Mouse (Mus musculus) CH12.LX (cell line): ENCODE measurements around the gene Tnik. TPM values are rescaled to one million over a fixed set of nuclear protein-coding genes. Genes with fewer than 3 reads are reported as not detected.

Experiments
- DNase-seq: peaks from one replicate; pipeline ENCODE4 v3.0.0-alpha.2; 2013; ENCODE audit errors: extremely low read depth
- H3K27ac ChIP-seq: 2 replicates; pipeline ENCODE4 v1.5.1; 2012; ENCODE audit warnings: low read depth, mild to moderate bottlenecking, control low read depth, moderate library complexity; ENCODE audit not compliant: insufficient read depth
- H3K27me3 ChIP-seq: replicated peaks from 2 replicates; pipeline ENCODE3; 2012; ENCODE audit warnings: inconsistent platforms
- H3K36me3 ChIP-seq, 2 experiments: replicated peaks in 1 of 2; 2 replicates each; pipeline versions ENCODE3 to v1.6.1; 2012; ENCODE audit warnings: inconsistent platforms in 1 of 2, low read length in 1 of 2, mild to moderate bottlenecking in 1 of 2, mixed read lengths in 1 of 2, moderate library complexity in 1 of 2; ENCODE audit not compliant: control insufficient read depth in 1 of 2, insufficient read depth in 1 of 2
- H3K4me1 ChIP-seq, 2 experiments: 2 replicates each; pipeline ENCODE4 v1.6.1; 2012; ENCODE audit warnings: inconsistent platforms in 1 of 2, moderate library complexity in 1 of 2; ENCODE audit not compliant: insufficient read depth in 2 of 2, control insufficient read depth in 1 of 2
- H3K4me2 ChIP-seq: 2 replicates; pipeline ENCODE4 v1.6.1; 2012; ENCODE audit warnings: low read depth, mild to moderate bottlenecking, control low read depth; ENCODE audit not compliant: poor library complexity, insufficient read depth, severe bottlenecking
- H3K4me3 ChIP-seq, 3 experiments: fragments of 150-350 bp in 1 of 3; sonication (generic) in 1 of 3; replicated peaks in 1 of 3; 2 replicates each; pipeline versions ENCODE3 to v1.5.1; 2011 to 2012; ENCODE audit warnings: low read depth in 2 of 3, low read length in 2 of 3, mild to moderate bottlenecking in 2 of 3, moderate library complexity in 2 of 3, control low read depth in 1 of 3, improper control_type of control experiment in 1 of 3, inconsistent platforms in 1 of 3, mixed read lengths in 1 of 3; ENCODE audit not compliant: poor library complexity in 1 of 3
- H3K79me2 ChIP-seq: replicated peaks from 2 replicates; pipeline ENCODE4 v1.6.1; 2012; ENCODE audit warnings: mild to moderate bottlenecking, moderate library complexity; ENCODE audit not compliant: control insufficient read depth, poor library complexity, insufficient read depth, severe bottlenecking; ENCODE audit errors: extremely low read depth
- H3K9ac ChIP-seq: 2 replicates; pipeline ENCODE4 v1.6.1; 2012; ENCODE audit warnings: low read depth, mild to moderate bottlenecking, control low read depth, moderate library complexity; ENCODE audit not compliant: insufficient read depth
- H3K9me3 ChIP-seq: replicated peaks from 2 replicates; pipeline ENCODE3; 2012; ENCODE audit warnings: low read length, inconsistent platforms, mixed read lengths
- BHLHE40 ChIP-seq: IDR thresholded peaks from 2 replicates; pipeline ENCODE4 v1.6.1; 2011; ENCODE audit warnings: mild to moderate bottlenecking, low read depth, low read length, improper control_type of control experiment
- CHD1 ChIP-seq: IDR thresholded peaks from 2 replicates; pipeline ENCODE4 v1.6.1; 2012; ENCODE audit warnings: low read depth, low read length, improper control_type of control experiment, inconsistent platforms
- CHD2 ChIP-seq: IDR thresholded peaks from 2 replicates; pipeline ENCODE4 v1.6.1; 2011; ENCODE audit warnings: low read length, improper control_type of control experiment
- CTCF ChIP-seq, 2 experiments: IDR thresholded peaks in 1 of 2; conservative IDR thresholded peaks in 1 of 2; 2 replicates each; pipeline ENCODE4 v1.5.1; 2011 to 2012; ENCODE audit warnings: low read depth in 2 of 2, low read length in 2 of 2, improper control_type of control experiment in 1 of 2, inconsistent platforms in 1 of 2, mild to moderate bottlenecking in 1 of 2, moderate library complexity in 1 of 2
- ELF1 ChIP-seq: IDR thresholded peaks from 2 replicates; pipeline ENCODE4 v1.6.1; 2014; ENCODE audit warnings: low read depth, mild to moderate bottlenecking, inconsistent platforms, low read length, improper control_type of control experiment
- EP300 ChIP-seq: IDR thresholded peaks from 2 replicates; pipeline ENCODE4 v1.6.1; 2011; ENCODE audit warnings: low read length, improper control_type of control experiment
- IRF4 ChIP-seq: IDR thresholded peaks from 2 replicates; pipeline ENCODE4 v1.6.1; 2014; ENCODE audit warnings: low read depth, mild to moderate bottlenecking, inconsistent platforms, low read length, improper control_type of control experiment
- JUN ChIP-seq: IDR thresholded peaks from 2 replicates; pipeline ENCODE4 v1.6.1; 2011; ENCODE audit warnings: low read depth, mild to moderate bottlenecking, low read length, improper control_type of control experiment, moderate library complexity; ENCODE audit not compliant: insufficient read depth
- JUND ChIP-seq: conservative IDR thresholded peaks from 2 replicates; pipeline ENCODE4 v1.6.1; 2011; ENCODE audit warnings: low read depth, low read length, improper control_type of control experiment
- MAFK ChIP-seq: IDR thresholded peaks from 2 replicates; pipeline ENCODE4 v1.6.1; 2011; ENCODE audit warnings: low read length, improper control_type of control experiment; ENCODE audit not compliant: insufficient replicate concordance
- MAZ ChIP-seq: IDR thresholded peaks from 2 replicates; pipeline ENCODE4 v1.6.1; 2012; ENCODE audit warnings: low read depth, mild to moderate bottlenecking, inconsistent platforms, low read length, improper control_type of control experiment, moderate library complexity
- MEF2A ChIP-seq: IDR thresholded peaks from 2 replicates; pipeline ENCODE4 v1.6.1; 2014; ENCODE audit warnings: low read depth, mild to moderate bottlenecking, inconsistent platforms, low read length, improper control_type of control experiment, borderline replicate concordance
- MXI1 ChIP-seq: IDR thresholded peaks from 2 replicates; pipeline ENCODE4 v1.6.1; 2011; ENCODE audit warnings: mild to moderate bottlenecking, low read depth, low read length, improper control_type of control experiment
- NELFE ChIP-seq: IDR thresholded peaks from 2 replicates; pipeline ENCODE4 v1.6.1; 2011; ENCODE audit warnings: low read depth, low read length, improper control_type of control experiment
- NRF1 ChIP-seq: IDR thresholded peaks from 2 replicates; pipeline ENCODE4 v1.6.1; 2014; ENCODE audit warnings: low read depth, mild to moderate bottlenecking, inconsistent platforms, low read length, improper control_type of control experiment, moderate library complexity
- PAX5 ChIP-seq: IDR thresholded peaks from 2 replicates; pipeline ENCODE4 v1.6.1; 2012; ENCODE audit warnings: low read length, inconsistent platforms, mixed read lengths
- POLR2A ChIP-seq: IDR thresholded peaks from 2 replicates; pipeline ENCODE4 v1.6.1; 2011; ENCODE audit warnings: low read depth, mild to moderate bottlenecking, improper control_type of control experiment, low read length
- RAD21 ChIP-seq: IDR thresholded peaks from 2 replicates; pipeline ENCODE4 v1.6.1; 2011; ENCODE audit warnings: low read depth, mild to moderate bottlenecking, low read length, improper control_type of control experiment, moderate library complexity
- SIN3A ChIP-seq: IDR thresholded peaks from 2 replicates; pipeline ENCODE4 v1.6.1; 2012; ENCODE audit warnings: low read length, improper control_type of control experiment, inconsistent platforms
- SMC3 ChIP-seq: IDR thresholded peaks from 2 replicates; pipeline ENCODE4 v1.6.1; 2011; ENCODE audit warnings: low read depth, low read length, improper control_type of control experiment
- TBP ChIP-seq: conservative IDR thresholded peaks from 2 replicates; pipeline ENCODE4 v1.6.1; 2011; ENCODE audit warnings: low read depth, low read length, improper control_type of control experiment
- UBTF ChIP-seq: IDR thresholded peaks from 2 replicates; pipeline ENCODE4 v1.6.1; 2012; ENCODE audit warnings: low read depth, mild to moderate bottlenecking, inconsistent platforms, low read length, improper control_type of control experiment, moderate library complexity
- USF1 ChIP-seq: IDR thresholded peaks from 2 replicates; pipeline ENCODE4 v1.6.1; 2014; ENCODE audit warnings: low read depth, mild to moderate bottlenecking, inconsistent platforms, low read length, improper control_type of control experiment
- USF2 ChIP-seq: conservative IDR thresholded peaks from 2 replicates; pipeline ENCODE4 v1.6.1; 2011; ENCODE audit warnings: low read depth, low read length, improper control_type of control experiment
- ZC3H11A ChIP-seq: IDR thresholded peaks from 2 replicates; pipeline ENCODE4 v1.6.1; 2012; ENCODE audit warnings: low read depth, mild to moderate bottlenecking, inconsistent platforms, low read length, improper control_type of control experiment
- ZMIZ1 ChIP-seq: IDR thresholded peaks from 2 replicates; pipeline ENCODE4 v1.6.1; 2012; ENCODE audit warnings: low read depth, mild to moderate bottlenecking, inconsistent platforms, low read length, improper control_type of control experiment
- dilution Hi-C: fragments of 300-500 bp; cut with MboI; formaldehyde crosslinking; loops from 2 replicates; pipeline ENCODE4 v1.14.3; 2020; ENCODE audit warnings: low sequenced_read_pairs; ENCODE audit not compliant: extremely low pct_unique_long_range_greater_than_20kb, extremely low pct_ligation_motif_present
- in situ Hi-C: fragments of 300-500 bp; cut with MboI; formaldehyde crosslinking; loops from 3 replicates; pipeline ENCODE4 v1.14.3; 2019; ENCODE audit warnings: low sequenced_read_pairs, low pct_ligation_motif_present, low pct_unique_long_range_greater_than_20kb, mixed read lengths
- polyA plus RNA-seq: library from polyadenylated mRNA; unstranded; fragments of >175 nt; gene quantifications from 2 replicates; pipeline ENCODE4 v1.2.1, GENCODE M21; 2012; ENCODE audit warnings: low read depth; ENCODE audit not compliant: insufficient read length
- total RNA-seq, 2 experiments: library from RNA; depleted of rRNA; stranded (reverse); fragments of 300-350 nt in 1 of 2; fragments of >200 nt in 1 of 2; gene quantifications; 2 replicates each; pipeline ENCODE4 v1.2.3; 2012 to 2014

The Tnik gene
- total and polyA plus RNA-seq, 3 experiments = 0.08 TPM; not detected in 2

DNA sequence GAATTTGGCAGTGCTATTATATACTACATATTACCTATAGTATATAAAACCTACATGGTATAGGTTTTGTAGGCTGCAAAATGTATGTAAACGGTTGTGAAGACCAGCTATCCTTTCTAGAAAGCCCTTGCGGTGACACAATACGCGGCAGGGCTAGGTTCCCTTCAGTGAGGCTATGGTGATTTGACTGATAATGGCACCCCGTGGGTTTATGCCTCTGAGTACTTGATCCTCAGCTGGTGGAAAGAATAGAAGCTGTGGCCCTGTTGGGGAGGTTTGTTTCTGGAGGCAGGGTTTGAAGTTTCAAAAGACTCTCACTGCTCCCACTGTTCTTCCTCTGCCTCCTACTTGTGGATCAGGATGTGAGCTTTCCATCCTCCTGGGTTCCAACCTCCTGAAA lies 46.0 kb upstream of the Tnik start:
- Histone ChIP-seq H3K9me3 (peaks cover 78% of the 10 kb centered on the region), H3K79me2 (no peaks in the 10 kb centered on the region), H3K4me1 (no peaks in the 10 kb centered on the region), H3K4me2 (no peak overlapping the region), H3K4me3 (no peak overlapping the region), H3K27ac (no peak overlapping the region), H3K27me3 (no peaks in the 10 kb centered on the region), H3K36me3 (no peaks in the 10 kb centered on the region), H3K9ac (no peak overlapping the region)
- no peak for TF ChIP-seq UBTF
- no peak for TF ChIP-seq POLR2A
- no peak for TF ChIP-seq USF2
- TF ChIP-seq CTCF (conservative IDR thresholded peaks at IDR 0.05 in 1 of 2, IDR thresholded peaks at IDR 0.05 in 1 of 2; ENCODE audit: low read depth in 2 of 2, low read length in 2 of 2) = no peak
- TF ChIP-seq TBP = no peak
- no peak for TF ChIP-seq JUND
- no peak for TF ChIP-seq JUN
- TF ChIP-seq CHD1 = no peak
- TF ChIP-seq EP300 = no peak
- TF ChIP-seq SMC3 = no peak
- TF ChIP-seq IRF4 = no peak
- in situ Hi-C loops = no loop called here
- dilution Hi-C loops = no loop called here
- DNase-seq = no peak

DNA sequence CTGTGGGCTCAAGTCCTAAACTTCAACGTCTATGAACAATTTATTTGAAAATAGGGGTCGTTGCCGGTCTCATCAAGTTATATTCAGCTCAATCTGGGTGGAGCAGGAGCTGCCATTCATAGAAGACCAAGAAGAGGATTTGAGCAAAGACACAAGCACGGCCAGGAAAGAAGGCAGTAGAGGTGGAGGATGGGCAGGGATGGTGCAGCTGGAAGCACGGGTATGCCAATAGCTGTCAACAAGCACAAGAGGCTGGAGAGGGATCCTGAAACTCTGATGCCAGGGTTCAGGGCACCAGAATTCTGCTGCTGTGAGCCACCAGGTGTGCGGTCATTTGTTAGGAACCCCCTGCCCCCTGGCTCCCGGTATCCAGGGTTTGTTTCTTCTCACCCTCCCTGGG lies 43.5 kb upstream of the Tnik start:
- H3K4me3 ChIP-seq = no peak overlapping the region
- TF ChIP-seq MXI1 = no peak
- no peak for TF ChIP-seq ELF1
- no peak for TF ChIP-seq NRF1
- TF ChIP-seq PAX5 = no peak
- TF ChIP-seq ZC3H11A = no peak
- no peak for TF ChIP-seq USF1
- no peak for TF ChIP-seq SIN3A
- TF ChIP-seq NELFE = no peak
- no peak for TF ChIP-seq BHLHE40
- TF ChIP-seq JUND = no peak
- no peak for TF ChIP-seq MAZ
- no peak for TF ChIP-seq RAD21
- TF ChIP-seq EP300 = no peak
- TF ChIP-seq MAFK = no peak
- no peak for TF ChIP-seq CHD2
- TF ChIP-seq SMC3 = no peak
- TF ChIP-seq MEF2A = no peak
- no peak for TF ChIP-seq ZMIZ1
- H3K9me3 ChIP-seq = peaks cover 80% of the 10 kb centered on the region
- no peak overlapping the region for H3K27ac ChIP-seq
- H3K4me2 ChIP-seq = no peak overlapping the region
- no peaks in the 10 kb centered on the region for H3K27me3 ChIP-seq
- in situ Hi-C loops (no loop called here), dilution Hi-C loops (no loop called here)
- no peaks in the 10 kb centered on the region for H3K4me1 ChIP-seq
- no peak for DNase-seq
- H3K79me2 ChIP-seq = no peaks in the 10 kb centered on the region
- no peak overlapping the region for H3K9ac ChIP-seq
- no peaks in the 10 kb centered on the region for H3K36me3 ChIP-seq
